Mouse (Mus musculus) liver, embryonic 14 days (tissue): ENCODE results near the gene Zscan4-ps3. TPM values are rescaled to one million over a fixed set of nuclear protein-coding genes. Genes with fewer than 3 reads are reported as not detected.

Experiments used
- polyA plus RNA-seq: library from polyadenylated mRNA; depleted of rRNA; stranded (reverse); fragments of >200 nt; gene quantifications from 2 replicates; pipeline ENCODE4 v1.2.3, GENCODE M21; 2012; rRNA removed

The Zscan4-ps3 gene
- polyA plus RNA-seq: not detected in 2 replicates

DNA sequence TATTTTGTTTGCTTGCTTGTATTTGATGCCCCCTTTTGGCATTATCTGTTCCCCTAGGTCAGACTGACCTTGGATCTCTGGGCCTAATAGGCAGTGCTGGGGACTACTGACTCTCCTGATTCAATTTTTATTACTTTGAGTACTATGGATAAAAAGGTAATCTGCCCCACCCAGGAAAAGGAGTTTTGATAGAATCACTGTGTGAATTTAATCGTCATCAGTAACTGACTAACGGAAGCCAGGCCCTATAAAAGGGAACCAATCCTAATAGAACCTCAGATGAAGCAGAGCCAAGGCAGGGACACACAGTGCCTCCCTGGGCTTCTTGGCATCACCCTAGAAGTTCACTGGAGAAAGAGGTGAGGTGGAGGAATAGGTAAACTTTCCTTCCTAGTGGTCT lies at the start of gene Zscan4-ps3:
Gene Zscan4-ps3, plus strand, starts transcription at position 301 of the 400 bp plus-strand sequence.

Other genes starting within 250 kb of the Zscan4-ps3 start
- not detected in 2 replicates for gene Zscan4f, start 211.4 kb upstream of the Zscan4-ps3 start, polyA plus RNA-seq
- gene Zscan4-ps2, start 95.0 kb upstream of the Zscan4-ps3 start, polyA plus RNA-seq: not detected in 2 replicates
- not detected in 2 replicates for gene Vmn1r72, start 70.8 kb downstream of the Zscan4-ps3 start, polyA plus RNA-seq
- gene Vmn1r73, start 121.0 kb downstream of the Zscan4-ps3 start, polyA plus RNA-seq: not detected in 2 replicates
- gene Vmn1r74, start 224.7 kb downstream of the Zscan4-ps3 start, polyA plus RNA-seq: not detected in 2 replicates